Mouse (Mus musculus): ENCODE data around the gene Gcnt1.
A peak's percentile ranks its signal among the peaks of the same experiment; 100 is the strongest.

The Gcnt1 gene

DNA sequence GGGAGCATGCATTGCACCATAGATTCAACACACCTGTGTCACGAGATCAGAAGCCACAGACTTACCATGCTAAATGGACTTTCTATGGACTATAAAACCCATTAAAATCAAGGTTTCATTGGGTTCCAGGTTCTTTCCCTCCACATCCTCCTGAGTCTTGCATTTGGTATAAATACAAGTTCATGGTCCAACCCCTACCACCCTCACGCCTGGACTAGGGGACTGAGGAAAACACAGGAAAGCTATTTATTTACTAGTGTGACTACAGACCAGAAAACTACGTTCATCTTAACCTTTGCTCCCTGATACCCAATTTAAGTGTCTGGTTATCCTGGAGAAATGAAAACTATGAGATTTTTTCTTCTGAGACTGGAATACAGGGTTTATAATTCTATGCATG, at the start of gene Gcnt1:
Gene Gcnt1 (minus strand): TSS at position 144 of the 400 bp plus-strand sequence.
- no peak for DNase-seq

DNA sequence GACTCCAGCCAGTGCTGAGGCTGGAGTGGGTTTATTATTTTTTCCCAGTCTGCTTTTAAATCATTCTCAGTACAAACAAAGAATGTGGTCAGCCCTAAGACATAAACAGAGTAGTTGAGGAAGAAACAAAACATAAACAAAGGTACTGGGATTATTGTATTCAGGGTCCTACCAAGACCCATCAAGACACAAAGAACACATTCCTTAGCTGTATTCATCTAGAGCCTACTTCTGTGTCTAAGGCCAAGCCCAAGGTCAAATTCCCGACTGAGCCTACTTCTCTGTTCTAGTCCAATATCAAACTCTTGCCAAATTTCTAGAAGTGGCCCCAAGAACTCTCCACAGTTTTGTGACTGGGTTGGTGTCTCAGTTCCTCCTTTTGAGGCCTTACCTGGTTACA, 45.2 kb upstream of the Gcnt1 start:
- DNase-seq: no peak

DNA sequence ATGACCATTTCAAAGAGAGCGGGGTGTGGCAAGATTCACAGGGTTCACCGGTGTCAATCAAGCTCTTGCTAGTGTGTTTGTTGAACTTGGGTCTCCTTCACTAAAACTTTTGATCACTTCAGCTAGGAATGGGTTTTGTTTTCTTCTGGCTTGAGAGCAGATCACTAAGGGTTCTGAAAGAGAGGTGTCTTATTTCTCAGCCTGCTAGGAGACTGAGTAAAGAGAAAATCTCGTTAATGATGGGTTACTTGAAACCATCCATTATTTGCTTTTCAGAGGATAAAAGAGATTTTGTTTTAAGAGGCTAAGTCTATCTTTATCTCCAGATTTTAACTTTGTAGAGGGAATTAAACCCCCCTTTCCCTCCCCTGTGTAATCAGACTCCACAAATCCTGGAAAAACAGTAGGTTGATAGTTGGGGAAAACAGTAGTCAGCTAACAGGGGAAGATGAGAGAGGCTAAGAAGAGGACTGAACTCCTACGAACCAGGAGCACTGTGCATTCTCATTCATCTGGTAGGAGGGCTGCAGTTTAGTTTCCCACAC, 40.3 kb upstream of the Gcnt1 start:
- no peak for DNase-seq

DNA sequence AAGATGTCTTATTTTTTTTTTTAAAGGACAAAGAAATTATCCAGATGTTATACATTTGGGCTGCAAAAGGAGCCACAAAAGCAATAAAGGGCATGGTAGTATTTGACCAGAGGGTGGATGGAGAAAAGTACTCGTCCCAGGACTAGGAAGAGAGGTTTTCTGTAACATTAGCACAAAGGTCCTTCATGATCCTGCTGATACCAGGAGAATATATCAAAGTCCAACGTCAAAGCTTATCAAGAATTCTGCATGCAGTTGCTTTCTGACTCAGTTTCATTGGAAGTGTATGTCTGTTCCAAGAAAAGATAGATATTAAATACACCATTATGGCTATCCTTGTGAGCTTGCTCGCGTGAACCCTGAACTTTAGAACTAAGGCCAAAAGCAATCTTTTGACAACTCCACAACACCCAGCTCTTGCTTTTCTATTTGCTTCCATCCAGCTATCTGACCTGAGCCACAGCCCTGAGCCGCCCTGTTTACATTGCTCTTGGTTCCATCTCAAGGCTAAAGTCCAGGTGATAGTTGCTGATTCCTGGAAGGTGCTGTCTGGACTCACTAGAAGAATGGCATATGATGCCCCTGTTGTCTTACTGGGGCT, 37.9 kb upstream of the Gcnt1 start:
- DNase-seq: no peak

DNA sequence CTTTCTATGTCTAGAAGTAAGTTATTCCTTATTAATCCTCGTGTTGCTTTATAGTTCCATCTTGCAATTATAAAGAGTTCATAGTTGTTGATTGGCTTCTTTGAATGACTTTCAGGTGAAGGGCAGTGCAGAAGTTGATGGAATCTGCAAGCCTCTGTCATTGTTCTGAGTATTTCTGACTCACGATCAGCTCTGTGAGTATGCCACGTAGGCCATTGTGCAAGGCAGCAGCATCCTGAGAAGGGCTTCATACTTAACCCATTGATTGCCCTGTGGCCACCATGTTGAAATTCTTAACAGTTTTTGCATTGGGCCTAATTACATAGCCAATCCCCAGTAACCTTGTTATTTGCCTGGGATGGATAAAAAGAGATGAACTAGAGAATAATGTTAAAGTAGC, 36.7 kb upstream of the Gcnt1 start:
- DNase-seq: no peak

DNA sequence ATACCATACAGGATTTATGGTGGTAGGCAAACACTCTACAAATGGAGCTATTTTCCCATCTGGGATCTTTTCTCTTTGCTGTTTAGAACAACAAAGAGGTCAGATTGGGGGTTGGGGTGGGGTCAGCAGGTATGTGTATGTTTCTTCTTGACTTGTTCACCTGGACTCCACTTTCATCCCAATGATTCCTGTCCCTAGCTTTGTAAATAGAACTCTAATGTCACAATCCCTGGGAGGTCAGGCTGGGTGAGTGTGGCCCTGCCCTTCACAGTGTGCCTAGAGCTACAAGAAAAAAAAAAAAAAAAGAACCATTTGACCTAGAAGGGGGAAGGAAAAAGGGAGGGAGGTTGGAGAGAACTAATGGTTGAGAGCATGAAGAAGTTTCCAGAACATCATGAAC, 35.9 kb upstream of the Gcnt1 start:
- DNase-seq: no peak

DNA sequence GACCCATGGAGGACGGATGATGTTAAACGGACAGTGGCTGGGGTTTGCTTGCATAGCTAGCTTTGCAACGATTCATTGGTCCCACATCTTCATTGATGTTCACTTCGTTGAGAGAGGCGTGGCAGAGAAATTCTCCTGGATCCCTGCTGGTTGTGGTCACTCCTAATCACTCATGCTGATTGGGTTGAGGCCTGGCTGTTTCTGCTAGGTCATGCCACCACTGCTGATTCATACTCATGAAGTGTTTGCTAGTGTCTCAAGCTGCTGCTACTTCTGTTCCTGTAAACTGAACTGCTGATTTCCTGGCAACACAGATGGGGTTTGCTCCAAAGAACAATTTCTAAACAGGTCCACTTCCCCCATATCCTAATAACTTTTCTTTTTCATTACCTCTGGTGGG, 34.2 kb upstream of the Gcnt1 start:
- DNase-seq: no peak

DNA sequence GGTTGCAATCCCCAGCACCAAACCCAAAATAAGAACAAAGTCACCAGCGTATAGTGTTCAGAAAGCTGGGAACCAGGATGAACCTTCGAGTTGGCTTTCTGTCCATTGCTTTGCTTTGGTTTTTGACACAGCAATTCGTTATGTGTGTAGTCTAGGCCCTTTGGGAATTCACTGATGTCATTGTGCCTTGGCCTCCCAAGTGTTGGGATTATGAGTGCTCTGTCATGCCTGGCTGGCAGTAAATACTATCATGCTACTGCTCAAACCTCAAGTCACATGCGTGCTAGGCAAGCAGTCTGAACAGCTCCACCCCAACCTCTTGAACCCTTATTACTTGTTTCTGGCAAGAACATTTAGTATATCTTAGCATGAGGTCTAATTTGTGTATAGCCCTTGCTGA, 30.5 kb upstream of the Gcnt1 start:
- no peak for DNase-seq

DNA sequence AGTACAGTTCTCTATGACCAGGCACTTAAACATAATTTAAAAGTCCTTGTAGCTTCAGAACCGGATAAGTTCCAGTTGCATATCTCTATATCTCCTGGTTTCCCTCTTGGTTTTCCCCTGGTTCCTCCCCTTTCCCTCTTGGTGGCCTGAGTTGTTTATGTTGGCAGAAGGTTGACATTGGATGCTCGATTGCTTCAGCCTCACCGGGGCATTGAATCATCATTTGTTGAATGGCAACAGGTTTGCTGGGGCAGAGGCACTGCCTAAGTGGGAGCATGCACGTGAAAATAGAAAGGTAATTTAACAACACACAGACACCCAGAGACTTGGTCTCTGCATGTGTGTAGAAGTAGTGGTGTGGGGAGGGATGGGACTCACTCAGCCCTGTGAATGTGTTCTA, 27.9 kb upstream of the Gcnt1 start:
- DNase-seq: no peak

DNA sequence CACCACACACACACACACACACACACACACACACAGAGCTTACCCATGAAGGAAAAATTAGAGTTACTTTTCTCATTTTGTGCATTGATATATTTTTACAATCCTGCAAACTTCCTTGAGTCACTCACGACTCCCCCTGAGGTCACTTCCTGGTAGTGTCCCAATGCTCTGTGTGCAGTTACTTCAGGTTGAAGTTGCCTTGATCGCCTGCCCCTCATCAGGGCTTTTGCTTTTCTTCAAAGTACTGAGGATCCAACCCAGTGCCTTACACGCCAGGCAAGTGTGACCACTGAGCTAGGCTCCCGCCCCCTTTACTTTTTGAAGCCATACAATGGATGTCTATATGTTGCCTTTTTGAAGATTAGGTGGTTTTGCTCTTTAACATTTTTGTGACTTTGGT, 27.3 kb upstream of the Gcnt1 start:
- no peak for DNase-seq

DNA sequence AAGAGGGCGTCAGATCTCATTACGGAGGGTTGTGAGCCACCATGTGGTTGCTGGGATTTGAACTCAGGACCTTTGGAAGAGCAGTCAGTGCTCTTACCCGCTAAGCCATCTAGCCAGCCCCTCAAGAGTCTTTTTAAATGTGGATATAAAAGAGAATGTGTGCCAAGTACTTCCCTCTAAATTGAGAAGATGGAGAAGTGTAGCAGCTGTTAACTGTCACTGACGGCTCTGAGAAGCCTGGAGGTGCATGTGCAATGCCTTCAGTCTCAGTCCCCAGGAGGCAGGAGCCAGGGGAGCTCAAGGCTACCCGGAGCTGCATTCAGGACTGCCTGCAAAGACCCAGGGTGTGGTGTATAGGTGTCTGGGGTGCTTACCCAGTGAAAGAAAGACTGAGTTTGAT, 25.3 kb upstream of the Gcnt1 start:
- DNase-seq: no peak

DNA sequence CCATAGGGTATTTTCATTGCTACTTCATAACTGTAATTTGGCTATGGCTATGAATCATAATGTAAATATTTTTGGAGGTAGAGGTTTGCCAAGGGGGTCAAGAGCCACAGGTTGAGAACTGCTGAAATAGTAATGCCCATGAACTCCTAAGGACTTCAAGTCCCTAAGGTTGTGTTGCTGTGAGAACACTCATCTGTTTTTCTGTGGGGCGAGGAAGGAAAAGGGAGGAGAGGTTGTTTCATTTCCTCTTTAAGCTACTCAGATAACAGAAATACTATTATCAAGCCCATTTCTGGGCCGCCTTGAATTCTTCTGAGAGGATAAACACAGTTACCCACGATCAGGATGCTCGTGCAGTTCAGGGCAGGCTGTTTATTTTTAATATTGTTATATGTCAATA, 24.2 kb upstream of the Gcnt1 start:
- no peak for DNase-seq

DNA sequence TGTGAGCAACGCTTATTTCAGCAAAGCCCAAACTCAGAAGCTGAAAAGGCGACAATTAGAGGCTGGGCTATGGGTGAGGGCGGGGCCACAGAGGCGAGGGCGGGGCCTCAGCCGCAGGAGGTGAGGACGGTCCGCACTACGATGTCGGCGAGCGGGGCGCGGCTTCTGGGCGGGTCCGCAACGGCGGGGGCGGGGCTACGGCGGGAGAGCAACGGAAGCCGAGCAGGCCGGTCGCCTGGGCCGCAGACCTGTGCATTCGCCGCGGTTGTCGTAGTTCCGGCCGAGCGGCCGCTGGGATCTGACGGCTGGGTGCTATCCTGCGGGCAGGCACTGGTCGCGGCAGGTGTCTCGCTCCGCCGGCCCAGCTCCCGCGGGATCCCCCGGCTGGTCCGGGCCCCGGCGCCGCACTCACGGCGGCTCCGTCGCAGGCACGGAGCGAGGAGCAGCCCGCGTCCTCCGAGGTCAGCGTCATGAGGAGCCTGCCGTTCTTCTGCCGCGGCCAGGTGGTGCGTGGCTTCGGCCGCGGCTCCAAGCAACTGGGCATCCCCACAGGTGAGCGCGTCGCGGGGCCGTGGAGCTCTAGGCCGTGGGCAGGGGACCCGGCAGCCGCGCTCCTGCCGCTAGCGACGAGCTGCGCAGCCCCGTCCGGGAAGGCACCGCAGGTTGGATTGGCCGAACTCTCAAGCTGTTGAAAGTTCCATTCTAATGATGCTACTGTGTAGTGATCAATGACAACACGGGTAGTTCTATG, 21.4 kb upstream of the Gcnt1 start, which contains the start of gene Rfk:
Gene Rfk (plus strand): TSS at position 203 of the 751 bp plus-strand sequence.
- peak; percentile 95 to 98 for DNase-seq

DNA sequence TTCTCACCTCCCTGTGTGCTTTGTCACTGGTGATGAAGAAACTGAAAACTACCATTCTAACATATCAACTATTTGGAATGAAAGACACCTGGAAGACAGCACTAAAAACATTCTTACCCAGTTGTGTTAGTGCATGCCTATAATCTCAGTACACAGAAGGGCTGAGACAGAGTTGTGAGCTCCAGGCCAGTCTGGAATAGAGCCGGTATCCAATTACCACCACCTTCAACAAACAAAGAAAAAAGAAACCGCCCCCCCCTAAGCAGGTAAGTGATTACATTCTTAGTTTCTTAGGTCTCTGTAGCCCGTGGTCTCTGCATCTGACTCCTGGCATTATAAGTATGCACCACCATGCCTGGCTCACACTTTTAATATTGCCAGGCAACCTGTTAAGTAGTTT, 20.2 kb upstream of the Gcnt1 start:
- DNase-seq: no peak

DNA sequence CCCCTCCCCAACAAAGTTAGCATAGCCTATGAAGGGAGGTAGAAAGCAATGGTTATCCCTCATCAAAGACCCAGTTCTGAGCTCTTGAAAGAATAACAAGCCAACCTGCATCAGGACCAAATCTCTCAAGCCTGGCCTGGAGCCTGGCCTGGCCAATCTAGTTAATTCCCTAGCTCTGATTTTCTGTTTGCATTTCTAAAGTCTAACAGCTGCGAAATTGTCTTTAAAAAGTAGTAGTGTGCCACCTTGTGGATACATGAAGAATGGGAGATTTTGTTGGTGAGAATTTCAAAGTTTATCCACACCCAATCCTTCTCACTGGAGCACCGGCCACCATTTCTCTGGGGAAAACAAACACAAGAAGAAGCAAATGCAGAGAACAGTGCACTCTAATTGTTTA, 15.8 kb upstream of the Gcnt1 start:
- DNase-seq: peak; percentile 37 to 58

DNA sequence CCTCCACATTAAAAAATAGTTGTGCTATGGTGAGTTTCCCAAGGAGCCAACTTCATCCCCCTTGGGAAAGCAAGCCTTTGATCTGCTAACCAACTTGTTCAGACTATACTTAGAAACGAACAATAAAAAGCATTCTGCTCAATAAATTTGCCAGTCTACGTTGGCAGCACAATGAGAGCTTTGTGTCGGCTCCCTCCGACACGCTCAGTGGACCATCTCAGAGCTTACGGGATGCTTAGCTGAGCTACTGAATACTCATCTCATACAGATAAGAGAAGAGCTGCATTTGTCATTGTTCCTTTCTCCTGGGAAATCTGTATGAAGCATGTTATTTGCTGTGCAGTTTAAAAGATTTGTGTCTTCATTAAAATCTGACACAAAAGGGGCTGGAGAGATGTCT, 13.8 kb upstream of the Gcnt1 start:
- DNase-seq: no peak

DNA sequence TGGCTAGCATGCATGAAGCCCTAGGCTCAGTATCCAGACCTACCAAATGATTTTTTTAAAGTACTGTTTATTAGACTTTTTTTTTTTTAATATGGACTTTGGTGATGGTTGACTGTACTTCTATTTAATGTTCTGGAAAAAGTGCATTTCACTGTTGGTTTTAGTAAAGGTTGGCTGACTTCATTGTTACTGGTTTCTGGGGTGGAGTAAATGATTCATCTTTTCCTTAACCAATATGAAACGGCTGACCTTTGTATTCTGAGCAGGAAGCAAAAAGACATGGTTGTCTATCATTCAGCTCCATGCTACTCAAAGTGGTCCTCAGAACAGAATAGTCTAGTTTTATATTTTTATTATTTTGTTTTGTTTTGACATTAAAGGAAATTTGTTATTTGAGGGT, 12.8 kb upstream of the Gcnt1 start:
- no peak for DNase-seq

DNA sequence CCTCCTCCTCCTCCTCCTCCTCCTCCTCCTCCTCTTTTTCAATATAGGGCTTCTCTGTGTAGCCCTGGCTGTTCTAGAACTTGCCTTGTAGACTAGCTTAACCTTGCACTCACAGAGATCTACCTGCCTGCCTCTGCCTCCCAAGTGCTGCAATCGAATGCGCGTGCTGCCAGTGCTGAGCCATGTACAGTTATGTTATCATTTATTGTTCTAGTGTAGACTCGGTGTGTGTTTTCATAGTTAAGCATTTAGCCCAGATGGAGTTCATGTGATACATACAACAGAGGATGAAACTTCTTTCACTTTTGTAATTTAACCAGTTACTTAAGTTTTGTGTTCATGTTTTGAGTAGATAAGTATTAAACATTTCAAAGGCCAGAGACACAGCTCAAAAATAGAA, 12.4 kb upstream of the Gcnt1 start:
- DNase-seq: no peak

DNA sequence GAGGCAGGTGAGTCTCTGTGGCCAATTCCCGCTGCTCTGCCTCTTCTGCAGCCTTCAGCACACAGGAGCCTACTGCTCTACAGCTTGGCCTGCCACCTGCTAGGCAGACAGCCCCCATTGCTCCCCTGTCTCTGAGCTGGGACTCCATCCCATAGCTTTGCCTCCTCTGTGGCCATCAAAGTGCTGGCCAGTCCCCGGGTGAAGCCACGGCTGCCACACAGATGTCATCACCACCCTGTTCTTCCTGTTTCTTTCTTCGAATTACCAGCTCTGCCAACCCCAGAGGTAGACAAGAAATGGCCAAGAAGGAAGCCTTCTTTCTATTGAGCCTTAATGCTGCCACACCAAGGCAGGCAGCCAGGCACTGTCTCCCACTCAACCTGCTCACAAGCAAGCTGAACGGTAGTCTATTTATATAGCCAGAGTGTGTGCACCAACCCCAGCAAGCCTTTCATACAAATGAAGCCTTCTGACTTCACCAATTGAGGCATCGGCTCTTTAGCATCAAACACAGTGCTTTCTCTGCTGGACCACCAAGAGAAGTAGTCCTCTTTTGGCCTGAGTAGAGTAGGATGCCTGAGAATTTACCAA, 10.3 kb upstream of the Gcnt1 start:
- no peak for DNase-seq

DNA sequence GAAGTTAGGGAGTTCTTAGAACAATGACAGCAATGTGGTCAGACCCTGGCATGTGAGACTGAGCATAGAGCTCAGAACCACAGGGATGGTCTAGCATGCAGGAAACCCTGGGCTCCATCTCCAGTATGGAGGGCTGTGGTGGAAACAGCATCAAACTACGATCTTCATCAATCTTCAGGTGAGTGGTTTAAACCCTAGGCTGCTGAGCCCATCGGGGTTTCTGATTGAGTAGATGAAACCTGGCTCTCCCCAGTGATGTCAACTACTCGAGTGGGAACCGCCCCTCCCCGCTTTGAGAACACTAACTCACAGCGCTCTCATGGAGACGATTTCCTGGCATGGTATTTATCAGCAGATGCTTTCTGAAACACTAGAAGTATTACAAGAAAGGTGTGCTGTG, 7.9 kb upstream of the Gcnt1 start:
- DNase-seq: no peak

DNA sequence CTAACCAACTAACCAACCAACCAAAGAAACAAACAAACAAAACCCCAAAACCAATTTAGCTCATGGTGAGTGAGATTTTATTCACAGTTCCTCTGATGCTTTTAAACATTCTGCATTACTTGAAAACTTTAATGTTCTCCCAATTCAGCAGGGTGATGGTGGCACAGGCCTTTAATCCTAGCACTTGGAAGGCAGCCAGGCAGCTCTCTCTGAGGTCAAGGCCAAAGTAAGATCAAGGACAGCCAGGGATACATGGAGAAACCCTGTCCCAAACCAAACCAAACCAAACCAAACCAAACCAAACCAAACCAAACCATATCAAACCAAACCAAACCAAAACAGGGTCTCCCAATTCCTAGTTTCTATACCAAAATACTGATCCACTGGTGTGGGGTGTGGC, 6.2 kb upstream of the Gcnt1 start:
- DNase-seq: no peak

DNA sequence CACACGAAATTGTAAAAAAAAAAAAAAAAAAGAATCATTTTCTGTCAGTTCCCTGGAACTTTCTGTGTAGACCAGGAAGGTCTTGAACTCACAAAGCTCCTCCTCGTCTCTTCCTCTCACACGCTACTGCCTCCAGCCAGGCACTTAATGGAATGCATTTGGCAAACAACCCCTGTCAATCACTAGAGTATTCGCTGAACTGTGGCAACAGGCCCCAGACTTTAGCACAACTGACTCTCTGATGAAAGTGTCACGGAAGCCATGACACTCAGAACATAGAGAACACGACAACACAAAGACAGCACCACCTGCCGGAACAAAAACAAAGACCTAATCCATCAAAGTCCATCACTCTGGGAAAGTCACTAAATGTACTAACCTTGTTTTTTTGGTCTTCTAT, 3.1 kb downstream of the Gcnt1 start:
- DNase-seq: no peak

DNA sequence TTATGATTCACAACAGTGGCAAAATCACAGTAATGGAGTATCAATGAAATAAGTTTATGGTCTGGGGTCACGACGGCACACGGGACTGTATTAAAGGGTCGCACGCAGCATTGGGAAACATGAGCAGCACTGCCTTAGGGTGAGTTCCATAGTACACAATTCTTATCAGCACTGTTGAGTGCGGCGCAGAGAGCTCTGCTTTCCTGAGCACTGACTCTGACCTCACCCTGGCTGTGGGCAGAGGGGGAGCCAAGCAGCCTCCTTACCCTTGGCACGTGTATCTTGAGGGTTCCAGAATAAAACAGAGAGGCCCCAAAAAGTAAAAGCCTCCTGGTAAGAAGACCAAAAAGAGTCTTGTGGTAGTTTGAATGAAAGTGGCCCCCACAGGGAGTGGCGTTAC, 4.1 kb downstream of the Gcnt1 start:
- DNase-seq: no peak

DNA sequence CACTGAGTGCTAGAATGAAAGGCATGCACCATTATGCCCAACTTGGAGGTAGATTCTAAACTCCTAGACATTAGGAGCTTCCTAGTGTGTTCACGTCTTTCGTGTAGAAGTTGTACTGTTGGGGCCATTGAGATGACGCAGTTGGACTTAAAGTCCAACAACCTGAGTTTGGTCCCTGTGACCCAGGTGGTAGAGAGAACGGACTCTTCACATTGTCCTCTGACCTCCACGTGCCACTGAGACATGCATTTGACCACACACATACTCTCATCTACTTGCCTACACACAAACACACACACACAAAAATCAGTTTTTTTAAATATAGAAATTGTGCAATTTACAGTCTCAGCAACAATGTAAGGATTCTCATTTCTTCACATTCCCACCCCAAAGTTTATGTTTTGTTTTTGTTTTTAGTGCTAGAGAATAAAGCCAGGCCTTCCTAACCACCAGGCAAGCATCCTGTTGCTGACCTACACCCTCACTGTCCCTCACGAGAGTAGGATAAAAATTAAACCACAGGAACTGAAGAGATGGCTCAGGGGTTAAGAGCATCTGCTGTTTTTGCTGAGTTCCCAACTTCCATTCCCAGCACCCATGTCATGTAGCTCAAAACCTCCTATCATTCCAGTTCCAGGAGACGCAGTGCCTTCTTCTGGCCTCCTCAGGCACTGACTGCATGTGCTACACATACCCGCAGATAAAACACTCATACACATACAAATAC, 6.1 kb downstream of the Gcnt1 start:
- DNase-seq: no peak

Data from cerebellum, postnatal 25 days (tissue).